Mouse (Mus musculus): ENCODE data around the gene Cwc27. TPM values are rescaled to one million over a fixed set of nuclear protein-coding genes. Genes with fewer than 3 reads are reported as not detected.

The Cwc27 gene
- total RNA-seq, 1 experiment, result 29.5 TPM

- no peaks in the 10 kb centered on the region for H3K9me3 ChIP-seq (ENCODE audit: control insufficient read depth, insufficient read depth, low read depth, low read length)
- TF ChIP-seq HCFC1 (IDR thresholded peaks at IDR 0.05; ENCODE audit: borderline replicate concordance, insufficient read depth, low read length), result no peak
- no peak for TF ChIP-seq ZNF384 (IDR thresholded peaks at IDR 0.05; ENCODE audit: low read depth, low read length)
- no peak for TF ChIP-seq ZC3H11A (IDR thresholded peaks at IDR 0.05; ENCODE audit: borderline replicate concordance, low read depth, low read length)
- no peak for TF ChIP-seq CHD2 (IDR thresholded peaks at IDR 0.05; ENCODE audit: low read depth, low read length)
- no peak for TF ChIP-seq MAFK (IDR thresholded peaks at IDR 0.05; ENCODE audit: insufficient read depth, low read depth, low read length)
- no peak overlapping the region for H3K9ac ChIP-seq (ENCODE audit: insufficient read depth, low read depth, low read length, poor library complexity, severe bottlenecking)
- H3K36me3 ChIP-seq (ENCODE audit: control insufficient read depth, insufficient read depth, low read length, poor library complexity, severe bottlenecking), result no peaks in the 10 kb centered on the region
- H3K27ac ChIP-seq (ENCODE audit: insufficient read depth, low read depth, low read length, poor library complexity, severe bottlenecking), result no peak overlapping the region
- in situ Hi-C loops (cut with MboI; ENCODE audit: low sequenced_read_pairs in 2 of 2, unreplicated experiment in 2 of 2), result no loop called here
- DNase-seq (ENCODE audit: low read depth, low spot score), result no peak
- H3K4me3 ChIP-seq (ENCODE audit: insufficient read depth in 1 of 2, low read depth in 1 of 2, low read length in 2 of 2, poor library complexity in 1 of 2, severe bottlenecking in 1 of 2), result no peak overlapping the region
- no peaks in the 10 kb centered on the region for H3K4me1 ChIP-seq (ENCODE audit: control insufficient read depth in 2 of 2, insufficient read depth in 2 of 2, low read length in 2 of 2, poor library complexity in 1 of 2)
These were observed 122.2 kb downstream of the Cwc27 start for GRCm38 (mm10) chr13:104694612-104695355.

- TF ChIP-seq ZNF384 (IDR thresholded peaks at IDR 0.05; ENCODE audit: low read depth, low read length) (no peak), HCFC1 (IDR thresholded peaks at IDR 0.05; ENCODE audit: borderline replicate concordance, insufficient read depth, low read length) (no peak), ZC3H11A (IDR thresholded peaks at IDR 0.05; ENCODE audit: borderline replicate concordance, low read depth, low read length) (no peak), MAFK (IDR thresholded peaks at IDR 0.05; ENCODE audit: insufficient read depth, low read depth, low read length) (no peak), CHD2 (IDR thresholded peaks at IDR 0.05; ENCODE audit: low read depth, low read length) (no peak)
- DNase-seq (ENCODE audit: low read depth, low spot score), result no peak
- no peaks in the 10 kb centered on the region for H3K4me1 ChIP-seq (ENCODE audit: control insufficient read depth in 2 of 2, insufficient read depth in 2 of 2, low read length in 2 of 2, poor library complexity in 1 of 2)
- no peaks in the 10 kb centered on the region for H3K9me3 ChIP-seq (ENCODE audit: control insufficient read depth, insufficient read depth, low read depth, low read length)
- no peaks in the 10 kb centered on the region for H3K36me3 ChIP-seq (ENCODE audit: control insufficient read depth, insufficient read depth, low read length, poor library complexity, severe bottlenecking)
- H3K4me3 ChIP-seq (ENCODE audit: insufficient read depth in 1 of 2, low read depth in 1 of 2, low read length in 2 of 2, poor library complexity in 1 of 2, severe bottlenecking in 1 of 2), result no peak overlapping the region
- in situ Hi-C loops (cut with MboI; ENCODE audit: low sequenced_read_pairs in 2 of 2, unreplicated experiment in 2 of 2), result no loop called here
- no peak overlapping the region for H3K27ac ChIP-seq (ENCODE audit: insufficient read depth, low read depth, low read length, poor library complexity, severe bottlenecking)
- H3K9ac ChIP-seq (ENCODE audit: insufficient read depth, low read depth, low read length, poor library complexity, severe bottlenecking), result no peak overlapping the region
These were observed 124.2 kb downstream of the Cwc27 start for GRCm38 (mm10) chr13:104692710-104693109.

- no peak for DNase-seq (ENCODE audit: low read depth, low spot score)
These were observed 131.4 kb downstream of the Cwc27 start for GRCm38 (mm10) chr13:104685537-104685936.

GRCm38 (mm10) chr13:104684361-104685011 lies 132.5 kb downstream of the Cwc27 start:
- Histone ChIP-seq H3K36me3 (ENCODE audit: control insufficient read depth, insufficient read depth, low read length, poor library complexity, severe bottlenecking) (no peaks in the 10 kb centered on the region), H3K4me1 (ENCODE audit: control insufficient read depth in 2 of 2, insufficient read depth in 2 of 2, low read length in 2 of 2, poor library complexity in 1 of 2) (no peaks in the 10 kb centered on the region), H3K4me3 (ENCODE audit: insufficient read depth in 1 of 2, low read depth in 1 of 2, low read length in 2 of 2, poor library complexity in 1 of 2, severe bottlenecking in 1 of 2) (no peak overlapping the region), H3K9me3 (ENCODE audit: control insufficient read depth, insufficient read depth, low read depth, low read length) (peaks cover 2% of the 10 kb centered on the region; the same call in 1 of the 2 replicates), H3K9ac (ENCODE audit: insufficient read depth, low read depth, low read length, poor library complexity, severe bottlenecking) (no peak overlapping the region), H3K27ac (ENCODE audit: insufficient read depth, low read depth, low read length, poor library complexity, severe bottlenecking) (no peak overlapping the region)
- DNase-seq (ENCODE audit: low read depth, low spot score), result no peak
- TF ChIP-seq MAFK (IDR thresholded peaks at IDR 0.05; ENCODE audit: insufficient read depth, low read depth, low read length), result no peak
- no peak for TF ChIP-seq HCFC1 (IDR thresholded peaks at IDR 0.05; ENCODE audit: borderline replicate concordance, insufficient read depth, low read length)
- TF ChIP-seq ZC3H11A (IDR thresholded peaks at IDR 0.05; ENCODE audit: borderline replicate concordance, low read depth, low read length), result no peak
- no peak for TF ChIP-seq CHD2 (IDR thresholded peaks at IDR 0.05; ENCODE audit: low read depth, low read length)
- TF ChIP-seq ZNF384 (IDR thresholded peaks at IDR 0.05; ENCODE audit: low read depth, low read length), result no peak
- in situ Hi-C loops (cut with MboI; ENCODE audit: low sequenced_read_pairs in 2 of 2, unreplicated experiment in 2 of 2), result no loop called here

More at GRCm38 (mm10) chr13:104685537-104685936, 131.4 kb downstream of the Cwc27 start:
- no peak overlapping the region for H3K4me3 ChIP-seq (ENCODE audit: insufficient read depth in 1 of 2, low read depth in 1 of 2, low read length in 2 of 2, poor library complexity in 1 of 2, severe bottlenecking in 1 of 2)
- no peaks in the 10 kb centered on the region for H3K4me1 ChIP-seq (ENCODE audit: control insufficient read depth in 2 of 2, insufficient read depth in 2 of 2, low read length in 2 of 2, poor library complexity in 1 of 2)
- in situ Hi-C loops (cut with MboI; ENCODE audit: low sequenced_read_pairs in 2 of 2, unreplicated experiment in 2 of 2), result no loop called here
- TF ChIP-seq HCFC1 (IDR thresholded peaks at IDR 0.05; ENCODE audit: borderline replicate concordance, insufficient read depth, low read length) (no peak), CHD2 (IDR thresholded peaks at IDR 0.05; ENCODE audit: low read depth, low read length) (no peak)
- H3K27ac ChIP-seq (ENCODE audit: insufficient read depth, low read depth, low read length, poor library complexity, severe bottlenecking), result no peak overlapping the region
- H3K36me3 ChIP-seq (ENCODE audit: control insufficient read depth, insufficient read depth, low read length, poor library complexity, severe bottlenecking), result no peaks in the 10 kb centered on the region
- no peaks in the 10 kb centered on the region for H3K9me3 ChIP-seq (ENCODE audit: control insufficient read depth, insufficient read depth, low read depth, low read length)
- H3K9ac ChIP-seq (ENCODE audit: insufficient read depth, low read depth, low read length, poor library complexity, severe bottlenecking), result no peak overlapping the region

Measured in ES-E14 (cell line).